Mouse (Mus musculus) liver, adult 2 months (tissue): ENCODE data around the gene Olfr1202. TPM values are rescaled to one million over a fixed set of nuclear protein-coding genes. Genes with fewer than 3 reads are reported as not detected.

Experiments used
- DNase-seq: peaks from one replicate; pipeline ENCODE4 v3.0.0-alpha.2; 2011; ENCODE audit warnings: low read depth, low spot score; ENCODE audit errors: extremely low read depth
- H3K27ac ChIP-seq: fragments of 200-500 bp; replicated peaks from 2 replicates; pipeline ENCODE4 v1.5.1; 2012; ENCODE audit warnings: low read depth, mild to moderate bottlenecking, control low read depth, inconsistent platforms, low read length; ENCODE audit not compliant: insufficient read depth
- H3K27me3 ChIP-seq: fragments of 200-500 bp; 2 replicates; pipeline ENCODE4 v1.6.1; 2012; ENCODE audit warnings: mild to moderate bottlenecking, moderate library complexity, low read length, inconsistent platforms; ENCODE audit not compliant: control insufficient read depth, insufficient read depth
- H3K36me3 ChIP-seq: fragments of 200-500 bp; 2 replicates; pipeline ENCODE4 v1.6.1; 2012; ENCODE audit warnings: low read length, inconsistent platforms; ENCODE audit not compliant: control insufficient read depth, insufficient read depth
- H3K4me1 ChIP-seq: fragments of 200-500 bp; 2 replicates; pipeline ENCODE4 v1.6.1; 2011; ENCODE audit warnings: low read length; ENCODE audit not compliant: control insufficient read depth, insufficient read depth
- H3K4me3 ChIP-seq: fragments of 200-500 bp; 2 replicates; pipeline ENCODE4 v1.5.1; 2011; ENCODE audit warnings: low read depth, mild to moderate bottlenecking, control low read depth, low read length, moderate library complexity; ENCODE audit not compliant: insufficient read depth
- H3K79me2 ChIP-seq: fragments of 200-500 bp; 2 replicates; pipeline ENCODE4 v1.6.1; 2012; ENCODE audit warnings: inconsistent platforms, mild to moderate bottlenecking, low read length, moderate library complexity; ENCODE audit not compliant: control insufficient read depth, insufficient read depth
- H3K9ac ChIP-seq: fragments of 200-500 bp; 2 replicates; pipeline ENCODE4 v1.6.1; 2012; ENCODE audit warnings: low read depth, mild to moderate bottlenecking, control low read depth, inconsistent platforms, low read length
- CTCF ChIP-seq: fragments of 200-500 bp; IDR thresholded peaks from 2 replicates; pipeline ENCODE4 v1.5.1; 2011; ENCODE audit warnings: low read depth, low read length, control low read depth
- POLR2A ChIP-seq: fragments of 200-500 bp; IDR thresholded peaks from 2 replicates; pipeline ENCODE4 v1.6.1; 2011; ENCODE audit warnings: low read length, control low read depth; ENCODE audit not compliant: insufficient read depth; ENCODE audit errors: extremely low read depth
- WGBS: fragments of 180-500 bp; shearing (Covaris S2); methylation state at CpG from one replicate; pipeline ENCODE4 v1.1.7; 2018; 5-methylcytosine and 5-hydroxymethylcytosine counted together
- polyA plus RNA-seq: library from polyadenylated mRNA; depleted of rRNA; stranded (reverse); fragments of >200 nt; gene quantifications from 2 replicates; pipeline ENCODE4 v1.2.3, GENCODE M21; 2012; rRNA removed
- total RNA-seq: library from RNA; depleted of rRNA; stranded (reverse); fragments of >200 nt; gene quantifications from 2 replicates; pipeline ENCODE4 v1.2.3, GENCODE M21; 2014; rRNA removed

The Olfr1202 gene
- total and polyA plus RNA-seq, 2 experiments = not detected

GRCm38 (mm10) chr2:88862931-88863330 is 48.6 kb downstream of the Olfr1202 start, which contains the start of gene Olfr1206:
TSS of gene Olfr1206 (plus strand) at chr2:88863231.
- TF ChIP-seq CTCF = no peak
- no peak for TF ChIP-seq POLR2A
- Histone ChIP-seq H3K27me3 (no peaks in the 10 kb centered on the region), H3K79me2 (no peaks in the 10 kb centered on the region), H3K36me3 (no peaks in the 10 kb centered on the region), H3K9ac (no peak within 1 kb of the TSS), H3K27ac (no peak within 1 kb of the TSS), H3K4me1 (no peaks in the 10 kb centered on the region), H3K4me3 (no peak within 1 kb of the TSS)
- 72% methylated on average over 2 of the region's 2 CpGs for WGBS
- DNase-seq = no peak

Other genes starting within 250 kb of the Olfr1202 start
- not detected in 2 replicates for gene Olfr1189, start 228.0 kb upstream of the Olfr1202 start, total RNA-seq
- gene Olfr1189, start 228.0 kb upstream of the Olfr1202 start, polyA plus RNA-seq = not detected in 2 replicates
- gene Olfr1191-ps1, start 174.0 kb upstream of the Olfr1202 start, total RNA-seq = not detected in 2 replicates
- gene Olfr1191-ps1, start 174.0 kb upstream of the Olfr1202 start, polyA plus RNA-seq = not detected in 2 replicates
- gene Olfr1192-ps1, start 166.0 kb upstream of the Olfr1202 start, total RNA-seq = not detected in 2 replicates
- gene Olfr1192-ps1, start 166.0 kb upstream of the Olfr1202 start, polyA plus RNA-seq = not detected in 2 replicates
- not detected in 2 replicates for gene Olfr1193, start 138.9 kb upstream of the Olfr1202 start, total RNA-seq
- gene Olfr1193, start 138.9 kb upstream of the Olfr1202 start, polyA plus RNA-seq = not detected in 2 replicates
- gene Olfr1195, start 125.3 kb upstream of the Olfr1202 start, total RNA-seq = not detected in 2 replicates
- gene Olfr1195, start 125.3 kb upstream of the Olfr1202 start, polyA plus RNA-seq = not detected in 2 replicates
- not detected in 2 replicates for gene Olfr1196, start 109.9 kb upstream of the Olfr1202 start, total RNA-seq
- gene Olfr1196, start 109.9 kb upstream of the Olfr1202 start, polyA plus RNA-seq = not detected in 2 replicates
- not detected in 2 replicates for gene Olfr1197, start 82.1 kb upstream of the Olfr1202 start, total RNA-seq
- not detected in 2 replicates for gene Olfr1197, start 82.1 kb upstream of the Olfr1202 start, polyA plus RNA-seq
- not detected in 2 replicates for gene Olfr1198, start 63.1 kb upstream of the Olfr1202 start, total RNA-seq
- gene Olfr1198, start 63.1 kb upstream of the Olfr1202 start, polyA plus RNA-seq = not detected in 2 replicates
- gene Olfr1199, start 54.0 kb upstream of the Olfr1202 start, total RNA-seq = not detected in 2 replicates
- gene Olfr1199, start 54.0 kb upstream of the Olfr1202 start, polyA plus RNA-seq = not detected in 2 replicates
- not detected in 2 replicates for gene Olfr1200, start 44.0 kb upstream of the Olfr1202 start, total RNA-seq
- not detected in 2 replicates for gene Olfr1200, start 44.0 kb upstream of the Olfr1202 start, polyA plus RNA-seq
- not detected in 2 replicates for gene Olfr1201, start 21.5 kb upstream of the Olfr1202 start, total RNA-seq
- gene Olfr1201, start 21.5 kb upstream of the Olfr1202 start, polyA plus RNA-seq = not detected in 2 replicates
- not detected in 2 replicates for gene Olfr1205, start 15.2 kb downstream of the Olfr1202 start, total RNA-seq
- gene Olfr1205, start 15.2 kb downstream of the Olfr1202 start, polyA plus RNA-seq = not detected in 2 replicates
- gene Olfr1204, start 34.8 kb downstream of the Olfr1202 start, total RNA-seq = not detected in 2 replicates
- not detected in 2 replicates for gene Olfr1204, start 34.8 kb downstream of the Olfr1202 start, polyA plus RNA-seq
- not detected in 2 replicates for gene Olfr1206, start 48.7 kb downstream of the Olfr1202 start, total RNA-seq
- not detected in 2 replicates for gene Olfr1206, start 48.7 kb downstream of the Olfr1202 start, polyA plus RNA-seq
- not detected in 2 replicates for gene Olfr1208, start 87.8 kb downstream of the Olfr1202 start, total RNA-seq
- gene Olfr1208, start 87.8 kb downstream of the Olfr1202 start, polyA plus RNA-seq = not detected in 2 replicates
- not detected in 2 replicates for gene Olfr1209, start 100.7 kb downstream of the Olfr1202 start, total RNA-seq
- gene Olfr1209, start 100.7 kb downstream of the Olfr1202 start, polyA plus RNA-seq = not detected in 2 replicates
- not detected in 2 replicates for gene Olfr1211, start 123.6 kb downstream of the Olfr1202 start, total RNA-seq
- gene Olfr1211, start 123.6 kb downstream of the Olfr1202 start, polyA plus RNA-seq = not detected in 2 replicates
- not detected in 2 replicates for gene Olfr1212, start 139.5 kb downstream of the Olfr1202 start, total RNA-seq
- gene Olfr1212, start 139.5 kb downstream of the Olfr1202 start, polyA plus RNA-seq = not detected in 2 replicates
- gene Gm13762, start 165.8 kb downstream of the Olfr1202 start, total RNA-seq = not detected in 2 replicates
- gene Gm13762, start 165.8 kb downstream of the Olfr1202 start, polyA plus RNA-seq = not detected in 2 replicates
- not detected in 2 replicates for gene Olfr1214, start 178.2 kb downstream of the Olfr1202 start, total RNA-seq
- not detected in 2 replicates for gene Olfr1214, start 178.2 kb downstream of the Olfr1202 start, polyA plus RNA-seq
- gene Olfr1215, start 192.5 kb downstream of the Olfr1202 start, total RNA-seq = not detected in 2 replicates
- gene Olfr1215, start 192.5 kb downstream of the Olfr1202 start, polyA plus RNA-seq = not detected in 2 replicates
- gene Olfr1216, start 203.8 kb downstream of the Olfr1202 start, total RNA-seq = not detected in 2 replicates
- gene Olfr1216, start 203.8 kb downstream of the Olfr1202 start, polyA plus RNA-seq = not detected in 2 replicates
- not detected in 2 replicates for gene Olfr1217, start 217.6 kb downstream of the Olfr1202 start, total RNA-seq
- gene Olfr1217, start 217.6 kb downstream of the Olfr1202 start, polyA plus RNA-seq = not detected in 2 replicates
- gene Olfr1218, start 246.7 kb downstream of the Olfr1202 start, total RNA-seq = not detected in 2 replicates
- gene Olfr1218, start 246.7 kb downstream of the Olfr1202 start, polyA plus RNA-seq = not detected in 2 replicates